Mouse (Mus musculus): ENCODE measurements around the gene Gsdma2.
A peak's percentile ranks its signal among the peaks of the same experiment; 100 is the strongest.
"Not testable (repeated sequence)": the region's sequence is repeated elsewhere in the genome, so short reads cannot be mapped to it uniquely, and the experiment has no call there.

DNA sequence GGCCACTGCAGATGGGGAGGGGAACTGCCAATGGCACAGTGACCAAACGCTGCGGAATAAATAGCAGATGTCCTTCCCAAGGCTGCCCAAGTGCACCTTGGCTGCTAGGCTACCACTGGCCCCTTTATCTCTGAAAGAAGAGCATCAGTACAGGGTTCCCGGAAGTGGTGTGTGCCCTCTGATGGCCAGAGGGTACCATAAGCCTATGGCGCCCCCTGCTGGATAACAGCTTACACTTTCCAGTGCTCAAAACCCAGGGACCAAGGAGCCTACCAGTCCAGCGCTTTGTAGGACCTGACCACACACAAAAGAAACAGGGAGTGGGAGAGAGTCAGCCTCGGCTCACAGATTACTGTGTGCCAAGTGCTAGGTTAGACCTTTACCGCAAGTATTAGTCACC is 8.5 kb downstream of the Gsdma2 start:
- not testable (repeated sequence) for TF ChIP-seq POLR2A (IDR thresholded peaks at IDR 0.05; ENCODE audit: extremely low read depth, insufficient read depth, low read length)
- peak; percentile 72 for TF ChIP-seq CTCF (IDR thresholded peaks at IDR 0.05; ENCODE audit: low read depth, low read length)

Measured in liver, adult 2 months (tissue).